Mouse (Mus musculus) large intestine, adult 2 months (tissue): ENCODE measurements at regions not wholly inside any gene's neighbourhood (a gene's known extent, or its start where the extent isn't known, plus 50 kb on each side); places are given as distances from the start of the nearest gene placed in this dataset.

Source experiments
- DNase-seq: peaks from one replicate; pipeline ENCODE4 v3.0.0-alpha.2; 2012; ENCODE audit warnings: low read depth, low spot score
- WGBS: fragments of 180-500 bp; shearing (Covaris S2); methylation state at CpG from one replicate; pipeline ENCODE4 v1.1.7; 2018; 5-methylcytosine and 5-hydroxymethylcytosine counted together

DNA sequence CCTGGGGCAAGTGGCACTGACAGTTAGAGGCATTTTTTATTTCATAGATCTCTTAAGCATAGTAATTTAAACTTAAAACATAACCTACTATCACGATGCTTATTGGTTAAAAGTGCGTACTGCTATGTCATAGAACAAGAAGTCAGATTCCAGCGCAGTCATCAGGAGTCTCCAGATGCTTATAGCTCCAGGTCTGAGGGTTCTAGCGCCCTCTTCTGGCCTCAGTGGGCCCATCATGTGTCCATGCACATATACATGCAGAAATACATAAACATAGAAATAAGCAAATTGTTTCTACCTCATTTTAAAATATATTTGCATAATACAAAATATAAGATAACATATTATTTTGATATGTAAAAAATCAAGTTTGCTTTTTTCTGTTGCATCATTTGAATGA is 1002.8 kb upstream of the Adgrl2 start:
- WGBS = 63% methylated on average over 4 of the region's 4 CpGs
- DNase-seq = no peak

GRCm38 (mm10) chr3:149987801-149988200 is 997.4 kb upstream of the Adgrl2 start:
- DNase-seq = no peak
- 67% methylated on average over 1 of the region's 1 CpGs for WGBS

DNA sequence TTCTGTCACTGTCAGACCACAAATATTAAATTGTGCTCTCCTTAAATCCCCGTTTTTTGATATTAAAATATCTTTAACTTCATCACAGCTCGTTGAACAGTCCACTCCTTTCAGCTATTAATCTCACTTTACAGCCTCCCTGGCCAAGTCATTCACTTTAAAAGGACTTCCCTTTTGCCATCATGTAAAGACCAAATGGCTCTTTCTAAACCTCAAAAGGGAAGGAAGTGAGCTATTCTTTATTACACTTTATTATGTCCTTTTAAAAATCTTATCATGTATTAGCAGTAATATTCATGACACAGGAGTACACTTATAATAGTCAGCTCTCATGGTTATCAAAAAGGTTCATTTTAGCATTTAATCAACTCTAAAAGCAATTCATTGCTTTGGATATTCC is 966.6 kb upstream of the Adgrl2 start:
- DNase-seq = no peak
- WGBS = 24% methylated on average over 2 of the region's 2 CpGs

DNA sequence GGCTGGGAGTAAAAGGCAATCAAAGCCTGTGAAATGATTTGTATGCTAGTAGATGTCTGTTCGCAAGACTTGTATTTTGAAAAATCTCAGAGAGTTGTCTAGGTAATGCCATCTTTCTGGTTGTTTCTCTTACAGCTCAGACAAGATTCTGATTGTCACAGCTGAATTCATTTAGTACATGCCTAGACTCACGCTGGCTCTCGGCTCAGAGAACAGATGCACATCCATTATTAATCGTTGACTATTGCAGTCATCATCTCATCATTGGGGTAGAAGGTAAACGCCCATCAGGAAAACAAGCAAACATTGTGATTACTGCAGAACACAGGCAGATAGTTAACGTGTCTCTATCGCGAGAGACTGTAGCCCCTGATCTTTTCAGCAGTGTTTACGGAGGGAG is 945.8 kb upstream of the Adgrl2 start:
- no peak for DNase-seq
- 77% methylated on average over 9 of the region's 9 CpGs for WGBS

DNA sequence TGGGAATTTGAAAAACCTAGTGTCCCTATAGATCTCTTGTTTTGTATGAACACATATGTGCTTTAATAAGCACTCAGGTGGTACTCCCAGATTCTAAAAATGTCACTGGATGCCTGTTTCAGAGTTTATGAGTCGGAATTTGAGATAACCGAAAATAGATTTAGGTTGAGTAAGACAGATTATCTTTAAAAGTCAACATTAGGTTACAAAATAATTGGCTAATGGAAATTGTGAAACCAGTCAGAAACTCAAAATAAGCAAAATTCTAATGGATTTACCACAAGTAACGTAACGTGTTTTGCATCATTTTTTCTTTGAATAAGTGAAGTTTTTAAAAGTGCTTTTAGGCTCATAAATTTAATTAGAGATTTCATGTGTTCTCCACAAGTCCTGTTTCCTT is 944.5 kb upstream of the Adgrl2 start:
- 74% methylated on average over 4 of the region's 4 CpGs for WGBS
- no peak for DNase-seq

DNA sequence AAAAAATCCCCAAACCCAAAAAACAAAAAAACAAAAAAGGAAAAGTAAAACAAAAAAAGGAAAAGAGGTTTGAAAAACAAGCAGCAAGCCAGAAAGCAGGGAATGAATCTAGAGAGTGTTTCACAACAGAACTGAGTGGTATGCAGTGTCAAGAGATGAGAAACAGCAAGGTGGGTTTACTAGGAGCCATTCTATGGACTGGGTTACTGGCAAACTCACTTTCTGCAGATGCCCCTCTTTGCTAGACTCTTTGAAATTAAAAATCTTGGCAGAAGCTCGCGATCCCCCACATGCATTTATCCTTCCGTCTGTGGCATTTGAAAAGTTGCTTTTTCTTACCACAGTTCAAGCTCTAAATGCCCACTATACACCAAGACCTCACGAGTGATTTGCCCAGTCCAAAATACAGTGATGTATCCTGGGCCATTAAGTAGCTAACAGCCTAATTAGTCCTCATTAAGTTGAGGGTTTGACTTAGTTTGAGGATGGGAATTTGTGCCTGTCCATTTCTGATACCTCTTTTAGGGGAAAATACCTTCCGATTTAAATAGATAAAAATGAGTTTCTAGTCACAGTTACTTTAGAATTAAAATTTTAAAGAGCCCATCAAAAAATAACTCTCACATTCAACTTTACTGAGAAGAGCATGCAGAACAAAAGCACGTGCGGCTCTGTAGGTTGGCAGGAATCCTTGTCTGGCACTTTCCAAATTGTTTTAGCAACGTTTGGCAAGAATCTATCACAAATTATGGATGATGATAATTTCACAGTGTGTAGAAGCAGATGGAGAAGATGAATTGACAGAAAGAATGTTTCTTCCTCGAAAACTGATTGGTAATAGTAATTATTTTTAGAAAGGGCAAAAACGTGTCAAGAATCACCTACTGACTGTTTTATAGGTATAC is 938.4 kb upstream of the Adgrl2 start:
- no peak for DNase-seq
- WGBS = 76% methylated on average over 10 of the region's 10 CpGs

- WGBS = 49% methylated on average over 2 of the region's 2 CpGs
- DNase-seq = no peak
Measured at GRCm38 (mm10) chr3:149920206-149920605, 929.9 kb upstream of the Adgrl2 start.

GRCm38 (mm10) chr3:149918201-149918600 is 927.8 kb upstream of the Adgrl2 start:
- 73% methylated on average over 5 of the region's 5 CpGs for WGBS
- no peak for DNase-seq

GRCm38 (mm10) chr3:149910721-149911120 is 920.4 kb upstream of the Adgrl2 start:
- no peak for DNase-seq
- WGBS = 87% methylated on average over 8 of the region's 8 CpGs

GRCm38 (mm10) chr3:149901783-149902182 is 911.4 kb upstream of the Adgrl2 start:
- no peak for DNase-seq
- WGBS = 74% methylated on average over 5 of the region's 5 CpGs

- WGBS = 50% methylated on average over 1 of the region's 1 CpGs
- DNase-seq = no peak
Measured at GRCm38 (mm10) chr3:149876553-149876952, 886.2 kb upstream of the Adgrl2 start.

DNA sequence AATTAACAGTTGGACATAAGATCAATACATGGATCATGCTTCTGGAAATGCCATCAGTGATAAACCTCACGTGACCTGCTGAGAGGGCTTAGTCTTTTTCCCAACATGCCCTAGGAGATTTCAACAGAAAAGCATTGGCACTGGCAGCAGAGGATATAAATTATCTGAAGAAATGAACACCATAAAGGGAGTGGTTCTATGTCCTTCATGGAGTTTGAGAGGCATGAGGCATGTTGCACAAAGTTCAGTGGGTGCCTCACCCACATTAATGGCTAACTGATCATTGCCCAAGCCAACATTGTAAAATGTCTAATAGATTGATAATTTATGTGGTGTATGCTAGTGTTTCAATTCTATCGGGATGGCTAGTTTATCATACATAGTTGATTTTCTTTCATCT is 875.6 kb upstream of the Adgrl2 start:
- WGBS = 56% methylated on average over 2 of the region's 2 CpGs

DNA sequence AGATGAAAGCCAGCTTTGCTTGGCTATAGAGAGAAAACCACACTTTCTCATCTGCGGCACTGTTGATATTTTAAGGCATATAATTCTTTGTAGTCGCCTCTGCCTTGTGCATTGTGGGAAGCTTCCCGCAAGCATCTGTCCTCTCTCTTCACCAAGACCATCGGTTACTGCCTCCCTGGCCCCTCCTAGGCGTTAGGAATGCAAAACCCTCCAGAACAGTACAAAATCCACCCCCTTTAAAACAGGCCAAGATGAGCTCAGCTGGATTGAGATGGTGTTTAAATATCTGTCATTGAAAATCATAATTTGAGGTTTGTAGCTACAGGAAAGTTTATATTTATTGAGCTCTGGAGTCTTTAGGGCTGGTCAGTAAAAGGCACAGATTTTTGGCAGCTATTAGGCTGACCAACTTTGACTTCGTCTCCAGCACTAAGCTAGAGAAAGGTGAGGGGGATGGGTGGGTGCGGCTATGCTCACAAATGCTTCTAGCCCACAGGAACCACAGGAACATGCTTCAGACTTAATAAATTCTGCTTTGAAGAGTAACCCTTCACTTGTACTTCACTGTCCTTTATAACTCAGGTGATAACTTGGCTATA is 856.7 kb upstream of the Adgrl2 start:
- WGBS = 54% methylated on average over 7 of the region's 7 CpGs
- DNase-seq = no peak

More for the DNA sequence above, 875.6 kb upstream of the Adgrl2 start:
- no peak for DNase-seq

DNA sequence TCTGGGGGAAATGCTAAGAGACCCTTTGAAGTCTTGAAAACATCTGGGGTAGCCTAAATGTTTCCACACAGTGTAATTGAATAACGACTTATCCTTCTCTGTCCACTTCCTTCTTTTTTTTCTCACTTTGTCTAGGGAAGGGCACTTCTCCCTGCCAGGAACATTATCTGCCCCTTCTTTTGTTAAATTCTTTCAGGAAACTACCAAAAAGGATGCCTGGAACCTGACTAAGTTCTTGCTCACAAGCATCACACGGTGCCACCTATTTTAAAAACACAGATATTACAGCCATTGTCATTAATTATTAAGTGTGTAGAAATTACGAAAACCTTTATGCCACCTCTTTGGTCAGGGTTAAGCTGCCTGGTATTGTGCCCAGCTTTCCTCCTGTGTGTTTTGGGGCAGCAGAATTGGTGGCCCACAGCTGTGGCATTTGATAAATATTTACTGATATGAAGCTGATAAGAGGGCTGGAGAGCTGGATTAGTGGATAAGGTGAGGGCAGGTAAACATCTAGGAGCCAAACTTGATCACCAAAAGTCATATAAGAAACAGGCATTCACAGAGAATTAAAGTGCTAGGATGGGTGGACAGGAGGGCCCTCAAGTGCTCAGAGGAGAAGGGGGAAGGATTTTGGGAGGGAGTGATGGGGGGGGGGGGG is 855.6 kb upstream of the Adgrl2 start:
- no peak for DNase-seq
- 44% methylated on average over 3 of the region's 3 CpGs for WGBS

GRCm38 (mm10) chr3:149845083-149845825 is 854.9 kb upstream of the Adgrl2 start:
- no peak for DNase-seq
- 16% methylated on average over 18 of the region's 18 CpGs for WGBS

DNA sequence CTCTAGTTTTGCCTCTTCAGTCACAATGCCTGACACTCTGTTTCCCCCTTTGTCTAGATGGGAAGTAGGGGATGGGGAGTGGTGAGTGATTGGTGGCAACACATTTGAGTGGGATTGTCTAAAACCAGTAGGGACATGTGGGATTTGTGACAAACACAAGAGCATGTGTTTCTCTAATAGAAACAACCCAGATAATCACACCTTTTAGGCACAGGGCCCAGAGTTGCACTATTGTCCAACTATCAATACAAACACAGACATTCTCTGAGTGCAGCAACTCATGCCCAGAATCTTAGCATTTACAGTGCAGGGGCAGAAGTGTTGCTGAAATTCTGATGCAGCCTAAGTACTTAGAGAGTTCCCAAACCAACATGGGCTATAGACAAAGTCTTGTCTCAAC is 847.6 kb upstream of the Adgrl2 start:
- DNase-seq = no peak

DNA sequence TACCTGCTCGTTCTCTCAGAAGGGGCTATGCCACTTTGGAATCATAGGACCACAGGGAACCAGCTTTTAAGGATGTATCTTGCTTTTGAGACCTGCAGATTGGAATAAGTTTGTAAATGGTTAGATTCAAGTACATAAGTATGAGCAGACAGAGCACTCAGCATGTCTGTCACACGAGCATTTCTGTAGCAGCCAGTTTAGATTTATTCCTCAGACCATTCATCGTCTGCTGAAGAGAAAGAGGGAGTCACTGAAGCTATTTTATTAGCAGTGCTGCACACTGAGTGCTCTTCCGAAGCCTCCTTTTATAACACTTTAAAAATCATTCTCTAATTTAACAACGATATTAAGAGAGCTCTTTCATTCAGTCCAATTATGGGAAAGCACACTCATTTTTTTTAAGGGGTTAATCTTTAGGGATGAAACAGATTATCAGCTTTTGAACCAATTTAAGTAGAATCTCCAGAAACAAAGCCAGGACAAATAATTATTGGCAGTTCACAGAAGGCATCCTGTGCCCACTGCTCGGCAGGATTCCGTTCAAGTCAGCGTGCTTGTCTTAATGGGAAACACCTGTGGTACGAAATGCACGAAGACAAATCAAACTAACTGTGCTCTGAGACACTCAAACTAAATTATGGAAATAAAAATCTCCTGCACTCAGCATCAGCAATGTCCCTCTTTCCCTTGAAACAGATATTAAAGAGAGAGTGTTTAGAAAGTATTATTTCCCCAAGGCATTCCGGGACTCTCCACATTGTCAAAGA is 846.3 kb upstream of the Adgrl2 start:
- WGBS = 66% methylated on average over 11 of the region's 11 CpGs
- no peak for DNase-seq

DNA sequence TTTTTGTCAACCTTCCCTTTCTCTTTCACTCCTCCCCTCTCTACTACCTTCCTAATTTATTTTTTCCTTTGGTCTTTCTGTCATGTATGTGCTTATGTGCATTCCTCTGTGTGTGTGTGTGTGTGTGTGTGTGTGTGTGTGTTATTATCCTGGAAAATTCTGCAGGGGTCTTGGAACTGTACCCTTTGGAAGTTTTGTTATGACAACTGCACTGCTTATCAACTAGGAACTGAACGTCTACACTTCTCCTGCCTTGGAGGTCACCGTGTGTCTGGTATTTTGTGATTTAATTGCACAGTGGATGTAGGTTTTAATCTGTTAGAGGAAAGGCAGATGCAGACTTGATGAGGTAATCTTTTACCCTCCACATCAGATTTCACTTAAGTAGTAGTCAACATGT is 836.8 kb upstream of the Adgrl2 start:
- DNase-seq = no peak
- WGBS = 44% methylated on average over 2 of the region's 2 CpGs

DNA sequence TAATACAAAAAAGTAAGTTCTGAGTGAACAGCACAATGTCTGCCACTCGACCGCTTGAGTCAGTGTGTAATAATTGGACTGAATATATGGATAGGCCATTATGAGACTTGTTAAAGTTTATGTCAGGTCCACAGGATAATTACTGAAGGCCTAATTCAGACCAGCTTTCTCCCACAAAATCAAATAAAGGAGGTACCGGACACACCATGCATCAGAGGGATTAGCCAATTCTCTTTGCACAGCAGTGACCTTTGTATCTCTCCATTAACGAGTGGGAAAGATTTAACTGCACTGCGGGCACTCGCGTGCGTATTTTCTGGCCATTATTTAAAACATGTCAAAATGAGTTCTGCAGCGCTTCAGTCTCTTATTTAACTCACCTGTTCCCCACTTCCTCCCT is 836.4 kb upstream of the Adgrl2 start:
- no peak for DNase-seq
- 39% methylated on average over 9 of the region's 9 CpGs for WGBS
